Mouse (Mus musculus): ENCODE measurements around the gene Etv4. TPM values are rescaled to one million over a fixed set of nuclear protein-coding genes. Genes with fewer than 3 reads are reported as not detected.

Gene Etv4
- polyA plus RNA-seq, 1 experiment from 2014 or later, result 3.3 TPM

DNA sequence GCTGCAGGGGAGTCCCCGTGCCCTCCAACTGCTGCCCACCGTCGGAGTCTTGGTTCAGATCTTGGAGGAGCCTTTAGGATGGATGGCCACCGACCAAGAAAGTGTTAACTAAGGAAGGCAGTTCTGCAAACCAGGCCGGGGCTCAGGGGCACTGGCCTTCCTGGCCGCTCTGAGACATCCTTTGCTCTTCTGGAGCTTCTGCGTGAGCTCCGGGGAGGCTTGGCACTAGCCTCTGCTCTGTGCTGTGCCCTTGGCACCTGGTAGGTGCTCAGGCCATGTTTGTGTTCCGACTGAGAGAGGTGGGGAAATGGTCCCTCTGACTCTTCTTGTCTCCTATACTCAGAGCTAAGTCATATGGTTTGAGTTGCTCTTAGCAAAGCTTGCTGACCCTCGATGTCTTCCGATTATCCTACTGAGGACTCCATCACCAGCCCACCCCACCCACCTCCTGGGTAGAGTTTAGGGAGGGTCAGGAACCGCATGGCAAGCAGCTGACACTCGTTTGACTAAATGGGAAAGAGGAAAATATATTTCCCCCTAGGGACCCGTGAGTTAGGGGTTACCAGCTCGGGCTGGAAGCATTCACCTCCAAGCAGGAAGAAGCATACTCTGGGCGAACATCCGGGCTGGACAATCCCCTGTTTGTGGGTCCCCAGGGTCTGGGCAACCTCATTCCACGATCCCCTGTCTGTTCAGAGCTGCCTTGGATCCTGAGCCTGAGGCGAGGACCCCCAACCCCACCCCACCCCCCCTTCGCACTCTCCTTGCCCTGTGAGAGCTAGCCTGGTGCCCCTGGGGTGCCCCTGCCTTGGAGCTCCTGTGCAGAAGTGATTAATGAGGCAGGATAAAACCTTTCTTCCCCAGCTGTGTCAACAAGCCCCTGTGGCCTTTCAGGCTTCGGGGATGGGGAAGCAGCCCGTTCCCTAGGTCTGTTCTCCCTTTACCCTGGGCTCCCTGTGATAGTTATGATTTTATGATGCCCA, 30.2 kb upstream of the Etv4 start:
- Histone ChIP-seq H3K36me3 (ENCODE audit: control insufficient read depth, insufficient read depth) (no peaks in the 10 kb centered on the region), H3K4me3 (ENCODE audit: low read length) (no peak overlapping the region), H3K4me2 (ENCODE audit: low read depth, low read length) (no peak overlapping the region; the same call in 1 of the 2 replicates), H3K4me1 (ENCODE audit: control insufficient read depth, insufficient read depth, low read length) (peaks cover 4% of the 10 kb centered on the region), H3K27me3 (ENCODE audit: control insufficient read depth, insufficient read depth, low read length) (no peaks in the 10 kb centered on the region), H3K9ac (ENCODE audit: low read length) (no peak overlapping the region), H3K9me3 (replicated peaks; ENCODE audit: control insufficient read depth, low read length) (peaks cover 5% of the 10 kb centered on the region), H3K27ac (ENCODE audit: low read length) (no peak overlapping the region)
- 28% methylated on average over 22 of the region's 22 CpGs for WGBS
- ATAC-seq (replicated peaks; ENCODE audit: extremely low read depth, insufficient read depth, low FRiP score), result no peak

DNA sequence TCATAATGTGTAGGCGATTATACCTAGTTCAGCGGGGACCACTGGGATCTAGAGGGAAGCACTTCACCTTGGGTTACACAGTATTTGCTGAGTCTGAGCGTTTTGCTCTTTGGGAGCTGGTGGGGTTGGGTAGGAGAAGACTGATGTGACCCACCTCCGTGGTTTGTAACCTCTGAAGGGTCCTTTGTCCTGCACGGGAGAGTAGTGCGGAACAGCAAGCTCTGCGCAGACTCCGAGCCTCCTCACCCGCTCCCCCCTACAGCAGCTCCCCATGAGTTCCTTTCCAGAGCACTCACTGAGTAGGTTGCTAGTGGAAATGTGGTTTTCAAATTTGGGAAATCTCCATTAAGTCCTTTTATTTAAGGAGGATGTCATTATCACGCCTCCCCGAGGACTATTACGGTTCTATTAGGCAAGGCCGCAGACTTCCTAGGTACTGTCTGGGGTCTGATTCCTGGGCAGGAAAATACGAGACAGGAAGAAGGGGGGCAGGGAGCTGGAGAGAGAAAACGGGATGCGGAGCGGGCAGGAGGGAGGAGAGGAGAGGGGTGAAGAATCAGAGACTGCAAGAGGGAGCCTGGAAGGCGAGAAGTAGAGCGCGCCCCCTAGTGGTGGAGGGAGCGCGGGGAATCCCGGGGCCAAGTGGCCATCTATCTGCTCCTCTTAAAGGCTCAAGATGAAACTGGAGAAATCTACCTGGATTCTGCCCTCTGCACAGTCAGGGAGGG, 29.4 kb upstream of the Etv4 start:
- H3K9me3 ChIP-seq (replicated peaks; ENCODE audit: control insufficient read depth, low read length), result 0 out of 2 replicates have a peak, but pooled peaks cover 2% of the 10 kb centered on the region
- WGBS, result 19% methylated on average over 23 of the region's 23 CpGs
- no peak overlapping the region for H3K27ac ChIP-seq (ENCODE audit: low read length)
- ATAC-seq (replicated peaks; ENCODE audit: extremely low read depth, insufficient read depth, low FRiP score), result peak; percentile 63
- peak overlapping the region; percentile 25; the same call in 1 of the 2 replicates for H3K4me3 ChIP-seq (ENCODE audit: low read length)
- H3K4me1 ChIP-seq (ENCODE audit: control insufficient read depth, insufficient read depth, low read length), result peaks cover 3% of the 10 kb centered on the region
- H3K27me3 ChIP-seq (ENCODE audit: control insufficient read depth, insufficient read depth, low read length), result peaks cover 4% of the 10 kb centered on the region; the same call in 1 of the 2 replicates
- peak overlapping the region; percentile 34; the same call in 1 of the 2 replicates for H3K9ac ChIP-seq (ENCODE audit: low read length)
- peak overlapping the region; percentile 52; the same call in 1 of the 2 replicates for H3K4me2 ChIP-seq (ENCODE audit: low read depth, low read length)
- H3K36me3 ChIP-seq (ENCODE audit: control insufficient read depth, insufficient read depth), result no peaks in the 10 kb centered on the region

DNA sequence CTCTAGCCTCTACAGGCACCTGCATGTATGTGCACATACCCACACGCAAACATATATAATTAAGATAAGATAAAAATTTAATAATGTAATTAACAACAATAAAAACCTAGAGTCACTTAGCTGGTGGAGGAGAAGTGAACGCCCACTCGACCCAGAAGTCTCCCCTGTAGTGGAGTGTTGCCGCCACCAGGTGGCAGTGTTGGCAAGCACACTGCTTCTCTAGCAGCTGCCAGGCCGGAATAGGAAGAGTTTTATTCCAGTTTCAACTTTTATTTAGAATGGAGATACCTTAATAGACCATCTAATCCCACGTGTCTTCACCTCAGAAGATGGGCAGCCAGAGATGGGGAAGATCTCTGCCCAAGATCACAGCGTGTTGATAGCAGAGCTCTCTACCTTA, 28.1 kb upstream of the Etv4 start:
- no peak overlapping the region for H3K4me2 ChIP-seq (ENCODE audit: low read depth, low read length)
- peaks cover 3% of the 10 kb centered on the region for H3K4me1 ChIP-seq (ENCODE audit: control insufficient read depth, insufficient read depth, low read length)
- H3K36me3 ChIP-seq (ENCODE audit: control insufficient read depth, insufficient read depth), result no peaks in the 10 kb centered on the region
- no peak overlapping the region for H3K4me3 ChIP-seq (ENCODE audit: low read length)
- no peak overlapping the region for H3K9ac ChIP-seq (ENCODE audit: low read length)
- no peak overlapping the region for H3K27ac ChIP-seq (ENCODE audit: low read length)
- H3K9me3 ChIP-seq (replicated peaks; ENCODE audit: control insufficient read depth, low read length), result 0 out of 2 replicates have a peak, but pooled peaks cover 2% of the 10 kb centered on the region
- 3% methylated on average over 7 of the region's 7 CpGs for WGBS
- peaks cover 4% of the 10 kb centered on the region; the same call in 1 of the 2 replicates for H3K27me3 ChIP-seq (ENCODE audit: control insufficient read depth, insufficient read depth, low read length)
- ATAC-seq (replicated peaks; ENCODE audit: extremely low read depth, insufficient read depth, low FRiP score), result peak; percentile 37; the same call in 1 of the 2 replicates

DNA sequence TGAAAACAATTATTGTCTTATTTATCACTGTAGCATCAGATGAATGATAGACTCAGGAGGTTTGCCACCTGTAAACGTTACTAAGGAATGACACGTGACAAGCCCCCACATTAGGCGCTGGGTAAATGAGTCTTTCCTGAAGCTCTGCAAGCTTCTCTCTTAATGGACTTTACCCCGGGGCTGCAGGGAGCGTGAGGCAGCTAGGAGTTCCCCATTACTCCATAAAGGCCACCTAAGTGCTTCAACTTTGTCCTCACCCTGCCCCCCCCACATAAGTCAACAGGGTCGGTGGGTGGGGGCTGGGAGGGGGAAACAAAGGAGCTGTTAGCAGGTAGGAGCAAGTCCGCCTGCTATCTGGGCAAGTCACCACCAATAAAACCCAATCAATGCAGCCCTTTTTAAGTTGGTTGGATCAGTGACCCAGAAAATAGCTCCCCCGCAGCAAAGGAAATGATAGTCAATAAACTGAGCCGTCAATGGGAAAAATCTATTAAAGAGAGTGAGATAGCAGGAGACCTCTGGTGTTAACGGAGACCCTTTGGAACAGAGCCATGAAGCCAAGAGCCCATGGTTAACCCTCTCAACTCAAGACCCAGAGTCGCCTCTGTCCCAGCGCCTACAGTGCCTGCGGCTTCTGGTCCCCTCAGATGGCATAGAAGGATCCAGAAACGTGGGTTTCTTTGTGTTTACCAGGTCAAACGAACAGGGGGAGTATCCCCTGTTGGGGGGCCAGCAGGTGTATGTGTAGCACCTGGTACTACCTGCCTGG, 24.1 kb upstream of the Etv4 start:
- H3K4me2 ChIP-seq (ENCODE audit: low read depth, low read length), result no peak overlapping the region
- 0 out of 2 replicates have a peak, but pooled peaks cover 2% of the 10 kb centered on the region for H3K9me3 ChIP-seq (replicated peaks; ENCODE audit: control insufficient read depth, low read length)
- no peak overlapping the region for H3K9ac ChIP-seq (ENCODE audit: low read length)
- H3K27ac ChIP-seq (ENCODE audit: low read length), result no peak overlapping the region
- 47% methylated on average over 15 of the region's 15 CpGs for WGBS
- H3K4me1 ChIP-seq (ENCODE audit: control insufficient read depth, insufficient read depth, low read length), result no peaks in the 10 kb centered on the region; the same call in 1 of the 2 replicates
- no peak overlapping the region for H3K4me3 ChIP-seq (ENCODE audit: low read length)
- no peak for ATAC-seq (replicated peaks; ENCODE audit: extremely low read depth, insufficient read depth, low FRiP score)
- H3K27me3 ChIP-seq (ENCODE audit: control insufficient read depth, insufficient read depth, low read length), result peaks cover 8% of the 10 kb centered on the region; the same call in 1 of the 2 replicates
- H3K36me3 ChIP-seq (ENCODE audit: control insufficient read depth, insufficient read depth), result no peaks in the 10 kb centered on the region

DNA sequence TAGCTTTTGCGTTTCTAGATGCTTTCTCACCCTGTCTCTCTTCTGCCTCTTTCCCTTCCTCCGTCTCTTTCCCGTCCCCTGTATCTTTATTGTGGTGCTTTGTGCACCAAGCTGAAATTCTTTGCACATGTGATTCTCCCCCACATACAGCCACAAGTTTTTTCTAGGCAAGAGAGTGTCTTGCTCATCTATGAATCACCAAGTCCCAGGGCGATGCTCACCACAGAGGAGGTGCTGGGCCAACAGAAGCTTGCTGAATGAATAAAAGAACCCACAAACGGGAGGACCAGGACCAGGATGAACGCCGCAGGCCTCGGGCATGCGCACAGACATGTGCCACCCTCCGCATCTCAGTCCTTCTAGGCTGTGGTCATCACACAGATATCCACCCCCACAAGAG, 22.1 kb upstream of the Etv4 start:
- no peak for ATAC-seq (replicated peaks; ENCODE audit: extremely low read depth, insufficient read depth, low FRiP score)

DNA sequence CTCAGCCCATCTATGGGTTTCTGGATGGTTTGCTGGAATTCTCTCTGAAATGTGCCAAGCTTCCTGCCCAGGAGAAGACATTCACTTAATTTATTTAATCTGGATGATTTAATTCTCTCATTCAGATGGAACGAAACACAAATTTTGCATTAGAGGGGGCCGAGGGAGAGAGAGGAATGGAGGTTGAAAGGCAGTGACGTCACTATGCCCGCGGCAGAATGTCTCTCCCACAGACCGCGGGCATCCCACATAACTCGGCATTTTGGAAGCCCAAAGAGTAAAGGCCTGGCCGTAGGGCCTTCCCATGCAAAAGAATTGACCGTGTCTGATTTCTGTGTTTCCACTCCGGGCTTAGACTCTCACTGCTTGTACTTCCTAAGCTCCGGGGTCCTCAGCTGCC, 21.6 kb upstream of the Etv4 start:
- Histone ChIP-seq H3K27me3 (ENCODE audit: control insufficient read depth, insufficient read depth, low read length) (peaks cover 8% of the 10 kb centered on the region; the same call in 1 of the 2 replicates), H3K4me3 (ENCODE audit: low read length) (no peak overlapping the region), H3K4me2 (ENCODE audit: low read depth, low read length) (no peak overlapping the region), H3K36me3 (ENCODE audit: control insufficient read depth, insufficient read depth) (no peaks in the 10 kb centered on the region), H3K9me3 (replicated peaks; ENCODE audit: control insufficient read depth, low read length) (peaks cover 5% of the 10 kb centered on the region; the same call in 1 of the 2 replicates), H3K4me1 (ENCODE audit: control insufficient read depth, insufficient read depth, low read length) (no peaks in the 10 kb centered on the region), H3K9ac (ENCODE audit: low read length) (no peak overlapping the region), H3K27ac (ENCODE audit: low read length) (no peak overlapping the region)
- no peak for ATAC-seq (replicated peaks; ENCODE audit: extremely low read depth, insufficient read depth, low FRiP score)
- 64% methylated on average over 12 of the region's 12 CpGs for WGBS

More for the DNA sequence above, 22.1 kb upstream of the Etv4 start:
- Histone ChIP-seq H3K9me3 (replicated peaks; ENCODE audit: control insufficient read depth, low read length) (peaks cover 5% of the 10 kb centered on the region; the same call in 1 of the 2 replicates), H3K4me3 (ENCODE audit: low read length) (no peak overlapping the region), H3K4me1 (ENCODE audit: control insufficient read depth, insufficient read depth, low read length) (no peaks in the 10 kb centered on the region), H3K27ac (ENCODE audit: low read length) (no peak overlapping the region), H3K27me3 (ENCODE audit: control insufficient read depth, insufficient read depth, low read length) (peaks cover 8% of the 10 kb centered on the region; the same call in 1 of the 2 replicates), H3K9ac (ENCODE audit: low read length) (no peak overlapping the region), H3K4me2 (ENCODE audit: low read depth, low read length) (no peak overlapping the region), H3K36me3 (ENCODE audit: control insufficient read depth, insufficient read depth) (no peaks in the 10 kb centered on the region)
- 81% methylated on average over 10 of the region's 10 CpGs for WGBS

DNA sequence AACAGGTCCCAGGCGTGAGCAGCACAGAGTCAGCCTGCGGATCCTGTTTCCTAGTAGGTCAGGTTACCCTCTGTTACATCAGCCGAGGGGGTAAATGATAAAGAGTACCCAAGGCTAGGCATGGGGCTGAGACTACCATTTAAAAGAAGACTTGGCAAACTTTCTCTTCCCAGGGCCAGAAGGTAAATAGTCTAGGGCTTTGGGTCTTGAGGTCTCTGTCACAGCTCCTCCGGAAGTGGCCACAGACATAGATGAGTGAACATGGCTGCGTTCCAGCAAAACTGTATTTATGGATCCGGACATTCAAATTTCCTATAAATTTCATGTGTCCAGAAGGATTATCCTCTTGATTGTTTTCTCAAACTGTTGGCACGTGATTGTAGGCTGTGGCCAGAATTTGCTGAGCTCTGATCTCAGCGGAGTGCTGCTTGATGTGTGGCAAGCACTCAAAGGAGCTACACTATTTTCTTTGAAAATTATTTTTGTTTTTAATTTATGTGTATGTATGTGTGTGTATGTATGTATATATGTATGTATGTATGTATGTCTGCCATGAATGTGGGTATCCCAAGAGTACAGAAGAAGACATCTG, 20.0 kb upstream of the Etv4 start:
- H3K4me3 ChIP-seq (ENCODE audit: low read length), result no peak overlapping the region
- H3K27me3 ChIP-seq (ENCODE audit: control insufficient read depth, insufficient read depth, low read length), result peaks cover 6% of the 10 kb centered on the region; the same call in 1 of the 2 replicates
- H3K36me3 ChIP-seq (ENCODE audit: control insufficient read depth, insufficient read depth), result no peaks in the 10 kb centered on the region
- WGBS, result 79% methylated on average over 8 of the region's 8 CpGs
- no peak overlapping the region for H3K27ac ChIP-seq (ENCODE audit: low read length)
- H3K4me2 ChIP-seq (ENCODE audit: low read depth, low read length), result no peak overlapping the region
- H3K9me3 ChIP-seq (replicated peaks; ENCODE audit: control insufficient read depth, low read length), result peaks cover 3% of the 10 kb centered on the region; the same call in 1 of the 2 replicates
- H3K9ac ChIP-seq (ENCODE audit: low read length), result no peak overlapping the region
- H3K4me1 ChIP-seq (ENCODE audit: control insufficient read depth, insufficient read depth, low read length), result 0 out of 2 replicates have a peak, but pooled peaks cover 3% of the 10 kb centered on the region
- no peak for ATAC-seq (replicated peaks; ENCODE audit: extremely low read depth, insufficient read depth, low FRiP score)

DNA sequence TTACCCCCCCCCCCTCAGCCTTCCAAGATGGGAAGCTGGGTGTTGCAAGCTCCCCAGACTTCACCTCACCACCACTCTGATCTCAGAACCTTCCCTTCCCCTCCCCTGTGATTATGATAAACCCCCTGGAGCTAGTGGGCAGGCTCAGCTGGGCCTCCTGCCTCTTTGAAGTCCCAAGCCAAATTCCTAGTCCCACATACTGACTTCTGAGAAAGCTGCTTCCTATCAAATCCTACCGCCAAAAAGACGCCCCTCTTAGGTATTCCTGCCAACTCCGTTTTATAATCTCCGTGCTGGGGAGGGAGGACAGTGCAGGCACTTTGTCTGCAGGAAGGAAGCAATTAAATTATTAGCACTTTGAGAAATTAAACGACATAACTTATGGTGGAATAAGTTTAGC, 16.2 kb upstream of the Etv4 start:
- ATAC-seq (replicated peaks; ENCODE audit: extremely low read depth, insufficient read depth, low FRiP score), result no peak
- WGBS, result 10% methylated on average over 5 of the region's 5 CpGs
- Histone ChIP-seq H3K4me3 (ENCODE audit: low read length) (no peak overlapping the region), H3K36me3 (ENCODE audit: control insufficient read depth, insufficient read depth) (no peaks in the 10 kb centered on the region), H3K27ac (ENCODE audit: low read length) (no peak overlapping the region), H3K9ac (ENCODE audit: low read length) (no peak overlapping the region), H3K4me2 (ENCODE audit: low read depth, low read length) (no peak overlapping the region), H3K9me3 (replicated peaks; ENCODE audit: control insufficient read depth, low read length) (peaks cover 3% of the 10 kb centered on the region; the same call in 1 of the 2 replicates), H3K4me1 (ENCODE audit: control insufficient read depth, insufficient read depth, low read length) (0 out of 2 replicates have a peak, but pooled peaks cover 3% of the 10 kb centered on the region), H3K27me3 (ENCODE audit: control insufficient read depth, insufficient read depth, low read length) (no peaks in the 10 kb centered on the region)

Measured in heart, embryonic 16.5 days (tissue).